Mouse (Mus musculus) megakaryocyte, adult 5-6 weeks (primary cell): Measurements from ENCODE around the gene Nfib. TPM values are rescaled to one million over a fixed set of nuclear protein-coding genes. Genes with fewer than 3 reads are reported as not detected.

Experiments
- ATAC-seq: 2 replicates; pipeline ENCODE4 v1.8.0; 2016; ENCODE audit warnings: mild to moderate bottlenecking, inconsistent platforms; ENCODE audit not compliant: poor library complexity, severe bottlenecking
- total RNA-seq, 2 experiments: library from RNA; stranded (forward) in 1 of 2; stranded (reverse) in 1 of 2; fragments of 153-499, 151-499 nt in 1 of 2; fragments of 221-1000, 200-1000 nt in 1 of 2; gene quantifications; 2 replicates each; pipeline versions ENCODE4 v1.2.3 to v1.2.4; 2015 to 2017

Nfib gene
- total RNA-seq, 2 experiments from 2014 or later: 0.04 TPM; not detected in 1

DNA sequence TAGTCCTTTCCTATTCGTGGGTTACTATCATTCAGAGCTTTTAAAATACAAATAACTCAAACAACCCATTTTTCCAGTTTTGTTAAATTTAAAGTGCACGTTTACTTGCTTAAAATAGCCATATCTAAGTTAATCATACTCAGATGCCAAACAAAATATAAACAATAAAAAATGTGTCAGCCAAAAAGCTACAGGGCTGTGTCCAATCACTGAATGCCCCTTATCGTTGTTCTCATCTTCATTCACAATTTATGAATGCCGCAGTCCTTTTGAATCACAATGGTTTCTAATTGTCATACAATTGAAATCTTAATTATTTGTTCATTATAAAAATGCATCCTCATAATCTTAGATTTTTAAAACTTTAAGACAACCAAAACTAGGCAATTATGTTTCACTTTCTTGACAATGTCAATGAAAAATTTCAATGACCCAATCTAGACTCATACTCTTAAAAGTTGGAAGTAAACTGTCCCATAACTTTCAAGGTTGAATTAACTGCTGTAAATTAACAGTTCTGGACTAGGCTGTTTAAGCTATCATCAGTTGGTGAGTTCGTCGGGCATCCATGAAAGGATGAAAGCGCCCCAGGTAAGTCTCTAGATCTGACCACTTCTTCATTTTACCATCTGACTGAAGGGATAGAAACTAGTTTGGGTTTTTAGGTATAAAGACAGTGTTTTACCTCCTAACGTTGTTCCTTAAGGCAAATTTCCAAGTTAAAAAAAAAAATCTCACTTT lies 202.1 kb downstream of the Nfib start:
- no peak for ATAC-seq

DNA sequence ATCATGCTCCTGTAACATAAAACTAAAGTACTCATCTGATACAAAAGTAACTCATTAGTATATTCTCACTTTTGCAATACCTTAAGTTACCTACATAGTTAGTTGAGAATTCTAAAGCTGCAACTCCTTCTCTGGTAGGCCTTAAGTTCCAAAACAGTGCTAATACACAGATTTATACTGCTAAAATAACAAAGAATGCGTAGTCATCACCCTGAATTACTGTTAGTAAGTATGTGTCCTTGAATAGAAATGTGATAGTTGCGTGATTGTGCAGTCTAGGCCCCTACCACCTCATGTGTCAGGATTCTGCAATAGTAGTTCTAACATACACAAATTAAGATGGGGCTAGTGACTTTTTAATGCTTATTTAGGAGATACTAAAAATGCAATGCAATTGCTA lies 202.9 kb downstream of the Nfib start:
- no peak for ATAC-seq

DNA sequence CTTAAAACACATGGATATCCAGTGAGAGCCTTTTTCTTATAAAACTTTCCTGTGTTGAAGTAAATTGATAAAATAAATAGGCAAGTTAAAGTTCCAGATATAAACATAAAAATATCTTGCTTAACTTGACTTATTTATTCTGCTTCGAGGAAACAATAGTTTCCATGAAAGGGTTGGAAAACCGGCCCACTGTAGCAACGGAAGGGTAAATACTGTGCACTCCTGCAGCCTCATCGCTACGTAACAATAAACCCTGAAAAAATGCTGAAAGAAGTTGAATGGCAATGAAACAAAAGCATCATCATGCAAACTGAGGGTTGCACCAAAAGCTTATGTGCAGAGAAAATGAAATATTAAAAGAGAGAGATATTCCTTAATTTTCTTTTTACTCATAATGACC lies 203.5 kb downstream of the Nfib start:
- no peak for ATAC-seq

DNA sequence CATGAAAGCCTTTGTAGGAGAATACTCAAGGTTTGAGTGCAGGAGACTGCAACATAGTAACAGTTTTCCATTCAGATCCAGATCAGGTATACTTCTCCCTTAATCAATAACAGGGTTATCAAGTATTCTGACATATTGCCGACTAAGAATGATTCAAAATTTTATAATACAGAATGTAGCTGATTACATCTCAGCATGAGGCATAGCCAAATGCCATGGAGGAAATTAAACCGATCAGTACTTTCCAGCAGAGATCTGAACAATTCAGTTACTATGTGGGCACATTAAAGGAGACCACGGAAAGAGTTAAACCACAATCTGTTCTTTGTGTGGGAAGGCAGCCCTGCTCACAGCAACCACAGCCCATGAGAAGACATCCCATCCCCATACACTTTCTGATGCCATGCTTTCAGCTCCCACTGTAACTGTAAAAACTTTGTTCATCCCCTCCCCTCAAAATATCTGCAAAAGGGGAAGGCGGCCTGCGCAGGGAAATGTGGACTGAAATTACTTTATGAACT lies 204.9 kb downstream of the Nfib start:
- ATAC-seq: no peak

DNA sequence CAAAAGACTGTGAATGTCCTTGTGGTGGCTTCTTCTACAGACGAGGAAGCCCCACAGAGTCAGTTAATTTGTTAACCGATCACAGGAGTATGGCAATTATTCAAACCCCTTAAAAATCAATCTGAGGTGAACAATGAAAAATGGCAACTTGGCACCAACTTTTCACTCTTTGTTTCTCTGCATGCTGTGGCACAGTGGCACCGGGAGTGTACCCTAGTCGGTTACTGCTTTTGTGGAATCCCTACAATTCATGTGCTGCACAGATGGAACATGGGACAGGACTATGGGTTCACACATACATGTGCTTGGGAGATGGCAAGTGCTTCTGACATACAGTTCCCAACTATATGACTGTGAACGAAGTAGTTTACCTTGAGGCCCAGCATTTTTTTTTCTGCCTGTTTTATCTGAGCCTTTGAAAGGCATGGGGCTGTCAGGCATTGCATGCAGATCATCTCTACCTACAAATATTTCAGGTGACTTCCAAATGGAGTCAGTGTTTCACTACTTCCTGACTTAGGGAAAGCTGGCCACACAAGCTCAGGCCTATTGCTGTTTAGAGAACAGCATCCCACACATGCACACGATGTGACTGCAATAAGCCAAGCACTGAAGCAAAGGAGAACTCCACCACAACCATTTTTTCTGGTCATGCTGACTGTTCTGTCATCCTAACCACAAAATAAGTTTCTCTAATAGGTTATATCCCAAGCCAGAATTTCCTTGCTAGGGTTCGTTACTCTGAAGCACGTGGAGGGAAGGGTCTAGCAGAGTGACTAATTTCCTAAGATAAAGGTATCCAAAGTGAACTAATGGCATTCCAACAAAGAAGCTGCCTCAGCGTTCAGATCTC lies 205.6 kb downstream of the Nfib start:
- no peak for ATAC-seq

DNA sequence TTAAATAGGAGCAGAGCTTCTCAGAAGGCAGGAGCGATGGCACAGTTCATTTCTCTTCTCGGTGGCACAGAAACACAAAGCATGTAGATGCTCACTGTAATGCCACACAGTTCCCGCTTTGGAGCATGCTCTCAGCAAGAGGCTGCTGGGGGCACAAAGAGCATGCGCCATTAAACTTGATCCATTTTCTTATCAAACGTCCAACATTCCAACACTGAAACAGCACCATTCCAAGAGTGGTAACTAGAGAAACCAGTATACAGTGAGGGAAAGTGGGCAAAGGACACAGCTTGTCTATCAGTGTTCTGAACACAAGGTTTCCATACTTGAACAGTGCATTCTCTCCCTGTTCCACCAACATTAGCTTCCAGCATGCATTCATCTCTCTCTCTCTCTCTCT lies 206.3 kb downstream of the Nfib start:
- no peak for ATAC-seq

DNA sequence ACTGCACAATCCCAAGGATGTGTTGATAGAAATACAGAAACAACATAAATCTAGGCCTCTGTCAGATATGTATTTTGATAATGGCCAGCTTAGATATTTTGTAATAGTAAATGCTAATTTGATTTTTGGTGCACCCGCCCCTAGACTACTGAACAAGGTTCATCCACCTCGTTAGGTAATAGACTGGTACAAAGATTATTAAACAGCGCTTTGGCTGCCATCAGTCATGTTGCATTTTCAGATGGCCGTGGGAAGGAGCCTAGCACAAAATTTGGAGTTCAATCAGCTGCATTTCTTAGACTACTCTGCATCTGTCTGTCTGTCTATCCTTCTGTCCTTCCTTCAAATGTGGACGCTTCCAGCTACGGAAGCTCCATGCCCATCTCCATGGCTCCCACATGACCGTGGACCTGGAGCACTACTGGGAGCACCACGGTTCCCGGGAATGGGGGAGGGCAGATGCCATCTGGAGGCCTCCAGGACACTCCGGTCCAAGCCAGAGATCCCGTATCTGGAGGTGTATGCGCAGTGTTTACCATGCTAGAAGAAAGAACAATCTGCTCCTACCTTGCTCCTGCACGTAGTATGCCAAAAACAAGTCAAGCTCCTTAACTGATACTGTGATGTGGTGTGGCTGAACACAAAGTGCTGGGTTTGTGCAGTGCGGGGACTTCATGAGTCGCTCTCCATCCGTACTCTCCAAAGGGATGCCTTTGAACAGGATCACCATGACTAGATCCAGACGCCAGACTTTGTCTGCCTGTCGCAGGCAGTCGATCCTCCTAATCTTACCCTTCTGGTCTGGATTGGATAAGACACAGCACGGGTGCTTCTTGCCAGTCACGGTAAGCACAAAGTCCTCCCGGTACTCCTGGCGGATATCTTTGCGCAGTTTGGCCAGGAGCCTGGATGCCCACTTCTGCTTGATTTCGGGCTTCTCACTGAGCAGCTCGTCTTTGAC lies 207.6 kb downstream of the Nfib start:
- ATAC-seq: no peak

DNA sequence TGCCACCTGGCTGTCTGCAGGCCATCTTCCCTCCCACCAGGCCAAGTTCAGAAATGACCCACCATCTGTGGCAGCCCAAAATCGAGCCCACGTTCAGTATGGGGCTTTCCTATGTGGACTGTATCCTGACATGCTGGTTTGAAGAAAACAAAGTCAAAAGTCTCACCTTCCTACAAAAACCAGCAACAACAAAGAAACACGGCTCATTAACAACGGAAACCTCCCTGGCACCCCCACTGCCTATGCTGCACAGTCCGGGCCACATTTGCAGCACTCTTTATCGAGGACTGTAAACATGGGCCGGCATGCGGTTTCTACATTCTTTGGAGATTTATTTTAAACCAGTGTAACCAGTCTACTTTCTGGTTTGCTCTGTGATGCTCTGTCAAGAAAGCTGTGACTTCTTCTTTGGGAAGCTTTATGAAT lies 208.4 kb downstream of the Nfib start:
- no peak for ATAC-seq

DNA sequence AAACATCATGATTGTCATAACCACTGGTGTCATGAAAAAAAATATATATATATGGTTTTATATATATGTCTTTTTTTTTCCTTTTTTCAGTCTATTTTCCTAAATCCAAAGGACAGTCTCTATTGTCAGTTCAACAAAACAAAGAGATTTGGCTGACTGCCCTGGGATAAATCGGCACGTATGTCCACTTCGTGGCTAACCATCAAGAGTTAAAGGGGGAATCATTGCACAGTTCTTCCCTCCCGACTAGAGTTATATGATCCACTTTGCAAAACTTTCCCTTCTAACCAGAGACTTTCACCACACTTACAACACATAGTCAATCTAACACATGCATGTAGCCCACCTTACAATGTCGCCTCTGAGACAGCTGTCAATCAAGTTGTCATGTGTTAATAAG lies 209.2 kb downstream of the Nfib start:
- ATAC-seq: no peak

DNA sequence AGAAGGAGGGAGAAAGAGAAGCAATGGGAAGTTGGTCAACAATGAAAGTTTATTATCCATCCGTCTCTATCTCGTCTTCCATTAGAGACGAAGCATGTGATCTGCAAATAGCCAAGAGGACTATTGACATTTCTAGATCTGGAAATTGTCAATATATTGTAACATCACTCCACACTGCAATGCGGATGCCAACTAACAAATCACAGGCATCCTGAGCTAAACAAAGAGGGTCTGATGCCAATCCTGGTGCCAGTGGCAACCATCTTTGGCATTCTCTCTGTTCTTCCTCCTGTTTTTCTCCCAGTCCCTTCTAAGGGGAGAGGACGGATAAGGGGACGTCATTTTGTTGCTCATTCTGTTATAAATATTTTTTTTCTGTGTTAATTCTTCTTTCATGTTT lies 209.9 kb downstream of the Nfib start:
- ATAC-seq: no peak

DNA sequence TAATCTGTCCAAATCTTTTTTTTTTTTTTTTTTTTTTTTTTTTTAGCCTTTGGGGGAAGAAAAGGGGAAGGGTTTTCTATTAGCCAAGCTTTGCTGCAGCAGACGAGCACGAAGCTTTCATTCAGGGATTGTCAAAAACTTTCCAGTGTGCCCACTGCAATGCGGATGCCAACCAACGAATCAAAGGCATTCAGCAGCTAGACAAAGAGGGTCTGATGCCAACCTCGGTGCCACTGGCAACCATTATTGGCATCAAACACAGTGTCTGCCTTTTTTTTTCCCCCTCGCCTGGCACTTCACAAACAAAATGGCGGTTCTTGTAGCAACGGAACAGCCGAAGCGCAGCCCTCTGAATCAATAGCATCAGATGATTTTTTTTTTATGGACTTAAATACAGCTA lies 210.7 kb downstream of the Nfib start:
- ATAC-seq: no peak

DNA sequence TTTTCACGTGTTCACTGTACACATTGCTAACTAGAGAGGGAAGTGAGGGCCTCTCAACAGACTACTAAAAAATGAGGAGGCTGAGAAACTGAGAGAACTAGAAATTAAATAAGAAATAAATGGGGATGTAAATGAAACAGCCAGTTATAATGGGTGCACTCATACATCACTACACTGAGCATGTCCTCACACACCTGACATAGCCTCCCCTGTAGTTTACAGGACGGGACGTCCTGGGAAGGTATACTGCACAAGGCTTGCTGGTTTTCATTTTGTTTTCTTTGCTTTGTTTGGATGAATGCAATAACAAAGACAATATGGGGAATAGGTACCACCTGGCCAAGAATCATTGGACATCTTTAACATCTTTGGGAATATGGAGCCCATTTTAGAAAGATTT lies 211.1 kb downstream of the Nfib start:
- ATAC-seq: no peak

DNA sequence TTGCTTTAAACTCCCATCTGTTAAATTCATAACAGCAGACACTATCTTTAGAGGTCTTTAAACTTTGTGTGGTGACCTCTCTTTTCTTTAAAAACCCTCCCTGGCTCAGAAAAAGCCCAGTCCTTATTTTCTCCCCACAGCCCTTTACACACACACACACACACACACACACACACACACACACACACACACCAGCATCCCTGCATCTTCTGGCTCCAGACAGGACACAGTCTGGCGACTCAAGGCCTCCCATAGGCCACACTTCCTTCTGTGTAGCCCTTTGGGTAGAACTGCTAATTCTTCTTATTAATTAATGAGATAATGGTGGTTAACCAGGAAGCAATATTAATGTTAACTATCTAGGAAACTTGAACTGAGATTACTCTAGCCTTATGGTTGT lies 211.7 kb downstream of the Nfib start:
- ATAC-seq: no peak

DNA sequence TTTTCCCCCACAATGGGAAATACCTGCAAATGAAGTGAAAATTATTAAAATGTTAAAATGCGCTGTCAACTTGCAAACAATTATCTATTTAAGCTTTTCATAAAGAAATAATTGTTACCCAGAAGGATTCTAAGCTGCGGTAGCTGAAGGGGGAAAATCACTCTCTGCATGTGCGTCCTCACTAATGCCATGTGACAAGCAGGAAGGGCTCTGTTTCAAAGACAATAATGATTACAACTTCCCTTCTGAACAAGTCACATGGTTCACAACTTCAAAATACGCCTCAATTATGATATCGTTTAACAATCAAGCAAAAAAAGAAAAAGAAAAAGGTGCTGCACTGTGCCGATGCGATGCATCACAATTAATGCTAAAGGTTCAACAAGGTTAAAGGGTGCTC lies 212.2 kb downstream of the Nfib start:
- ATAC-seq: no peak

DNA sequence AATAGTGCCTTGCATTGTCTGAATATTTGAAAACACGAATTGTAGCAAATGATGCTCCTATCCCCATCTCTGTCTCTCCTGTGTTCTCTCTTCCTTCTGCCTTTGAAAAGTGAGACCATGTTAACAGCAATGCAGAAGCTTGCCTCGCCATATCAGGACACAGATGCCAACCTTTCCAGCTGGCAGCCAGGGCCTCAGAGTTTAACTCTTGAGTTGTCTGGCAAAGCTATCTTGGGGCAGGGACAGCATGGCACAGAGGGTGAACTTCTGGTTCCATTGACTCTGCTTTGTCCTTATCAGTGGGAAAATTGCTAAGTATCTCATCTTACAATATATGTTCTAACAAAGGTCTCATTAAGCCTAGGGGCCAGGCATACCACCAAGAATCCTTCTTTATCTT lies 212.8 kb downstream of the Nfib start:
- ATAC-seq: no peak

DNA sequence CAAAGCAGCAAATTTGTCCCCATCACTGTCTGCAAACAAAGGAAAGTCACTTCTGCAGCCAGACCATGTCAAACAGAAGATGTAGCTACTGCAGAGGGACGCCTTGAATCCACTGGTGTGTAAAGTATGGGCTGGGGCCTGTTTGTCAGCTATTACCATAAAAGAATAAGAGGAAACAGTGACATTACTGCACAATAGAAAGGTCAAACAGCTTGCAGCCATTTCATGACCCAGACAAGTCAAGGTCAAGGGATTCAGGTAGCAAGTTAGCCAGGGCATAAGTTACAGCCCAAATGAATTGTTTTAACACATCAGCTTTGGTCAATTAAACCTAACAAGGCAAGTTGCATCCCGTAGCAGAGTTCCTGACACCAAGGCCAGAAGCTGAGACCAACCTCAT lies 215.6 kb downstream of the Nfib start:
- ATAC-seq: no peak

DNA sequence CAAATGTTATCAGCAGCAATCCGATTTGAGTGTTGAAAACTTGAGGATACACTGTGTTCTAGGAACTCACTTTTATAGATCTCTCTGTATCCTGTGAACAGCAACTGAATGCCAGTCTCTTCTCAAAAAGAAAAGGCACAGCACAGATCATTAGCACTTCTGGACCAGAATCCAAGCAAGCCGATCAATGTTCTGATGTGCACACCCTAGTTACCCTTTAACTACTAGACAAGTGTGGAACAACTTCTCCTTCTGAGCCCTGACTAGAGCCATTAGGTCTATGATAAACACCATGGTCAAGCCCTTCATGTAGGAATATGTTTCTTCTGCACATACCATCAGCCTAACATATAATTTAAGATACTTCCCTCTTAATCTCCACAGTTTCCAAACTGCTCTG lies 219.6 kb downstream of the Nfib start:
- ATAC-seq: no peak

DNA sequence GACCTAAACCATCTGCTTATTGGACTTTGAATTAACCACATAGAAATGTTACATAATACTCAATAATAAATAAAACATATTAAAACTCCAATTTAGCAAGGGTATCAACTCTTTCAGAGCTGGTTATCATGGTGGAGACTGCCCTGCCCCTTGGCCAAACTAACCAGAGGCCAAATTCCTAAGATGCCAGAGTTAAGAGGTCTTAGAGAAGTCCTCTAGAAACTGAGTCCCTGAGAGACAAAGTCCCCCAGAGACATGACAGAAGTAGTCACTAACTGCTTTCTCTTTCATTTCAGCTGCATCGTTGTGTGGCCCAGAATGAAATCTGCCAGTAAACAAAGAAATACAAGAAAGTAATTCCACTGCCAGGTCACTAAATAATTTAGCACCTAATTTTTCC lies 221.7 kb downstream of the Nfib start:
- no peak for ATAC-seq

DNA sequence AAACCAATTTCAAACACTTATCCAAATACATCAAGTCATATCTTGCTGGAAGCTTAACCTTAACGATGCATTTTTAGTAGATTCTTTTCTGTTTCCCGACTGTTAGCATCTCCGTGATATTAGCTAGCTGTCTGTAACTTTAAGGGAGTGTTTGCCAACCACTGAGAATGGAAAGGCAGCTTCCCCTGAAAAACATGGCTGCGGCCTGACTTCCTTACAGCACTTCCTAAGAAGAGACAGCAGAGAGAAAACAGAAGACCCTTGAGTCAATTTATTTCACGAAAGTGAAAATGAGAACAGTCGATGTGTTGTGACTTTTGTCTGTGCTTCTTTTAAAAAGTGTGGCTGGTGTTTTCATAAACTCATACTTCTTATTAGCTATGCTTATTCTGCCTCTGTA lies 222.3 kb downstream of the Nfib start:
- ATAC-seq: no peak

DNA sequence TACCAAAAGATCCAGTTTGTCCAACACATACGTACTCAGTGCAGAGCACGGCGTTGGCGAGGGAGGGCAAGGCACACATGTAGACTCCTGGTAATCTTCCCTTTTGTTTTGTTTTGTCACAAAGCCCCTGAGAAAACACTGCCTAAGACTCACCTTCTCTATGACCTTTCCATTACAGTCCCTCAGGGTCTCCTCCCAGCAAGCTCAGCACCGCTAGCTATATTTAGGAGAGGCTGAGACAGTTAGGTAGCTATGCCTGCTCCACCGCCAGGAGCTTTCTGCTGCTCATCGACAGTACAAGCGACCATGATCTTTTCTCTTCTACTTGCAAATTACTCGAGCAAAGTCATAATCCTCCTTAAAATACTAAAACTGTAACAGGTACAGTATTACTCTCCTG lies 224.9 kb downstream of the Nfib start:
- no peak for ATAC-seq

DNA sequence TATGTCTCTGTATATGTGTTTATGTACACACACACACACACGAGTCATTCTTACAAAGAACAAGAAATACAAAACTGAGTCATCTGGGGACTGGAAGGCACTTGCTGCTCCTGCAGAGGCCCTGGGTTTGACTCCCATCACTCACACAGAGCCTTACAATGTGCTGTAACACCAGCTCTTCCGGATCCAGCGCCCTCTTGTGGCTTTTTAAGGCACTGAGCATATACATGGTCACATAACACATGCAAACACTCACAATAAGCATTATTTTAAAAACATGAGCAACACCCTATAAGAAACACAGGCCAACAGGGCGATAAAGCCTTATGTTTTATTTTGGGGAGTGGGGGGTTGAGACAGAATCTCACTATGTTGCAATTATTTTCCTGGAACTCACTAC lies 226.2 kb downstream of the Nfib start:
- no peak for ATAC-seq
